Mouse (Mus musculus) right cerebral cortex, postnatal 36 days (tissue): ENCODE data around the gene Stau1.
"Not testable (repeated sequence)": the region's sequence is repeated elsewhere in the genome, so short reads cannot be mapped to it uniquely, and the experiment has no call there.

ENCODE experiments used
- DNase-seq, 2 experiments: peaks; one replicate each; pipeline ENCODE4 v3.0.0; 2022; ENCODE audit warnings: low spot score in 2 of 2, mixed read lengths in 1 of 2

Gene Stau1

DNA sequence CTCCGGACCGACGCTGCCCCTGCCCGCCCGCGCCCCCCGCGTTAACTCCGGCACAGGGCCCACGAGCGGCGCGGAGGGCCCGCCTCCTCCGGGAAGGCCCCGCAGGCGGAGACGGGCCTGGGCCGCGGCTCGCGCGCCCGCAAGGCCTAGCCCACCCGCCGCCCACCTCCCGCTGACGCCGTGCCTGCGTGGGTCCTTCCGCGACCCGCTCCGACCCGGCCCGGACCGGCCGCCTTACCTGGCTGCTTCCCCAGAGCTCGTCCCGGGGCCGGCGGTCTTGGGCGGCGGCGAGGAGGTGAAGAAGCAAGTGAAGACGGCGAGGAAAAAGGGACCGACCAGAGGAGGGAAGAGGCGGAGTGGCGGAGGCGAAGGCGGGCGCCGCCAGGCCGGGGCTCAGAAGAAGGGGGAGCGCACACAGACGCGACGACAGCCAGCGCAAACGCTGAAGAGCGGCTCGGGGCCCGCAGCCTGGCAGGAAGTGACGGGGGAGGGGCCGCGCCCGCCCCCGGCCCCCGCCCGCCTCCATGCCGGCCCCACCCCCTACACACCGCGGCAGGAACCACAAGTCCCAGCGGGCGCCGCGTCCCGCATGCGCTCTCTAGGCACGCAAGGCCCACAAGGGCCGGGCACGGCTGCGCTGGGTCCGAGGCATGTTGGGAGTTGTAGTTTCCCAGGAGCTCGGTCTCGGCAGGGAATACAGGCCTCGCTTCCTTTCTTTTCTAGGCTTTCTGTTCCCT is at the start of gene Stau1:
Gene Stau1 (minus strand): TSS at position 504 of the 737 bp plus-strand sequence.
- DNase-seq = peak; percentile 95 to 96

DNA sequence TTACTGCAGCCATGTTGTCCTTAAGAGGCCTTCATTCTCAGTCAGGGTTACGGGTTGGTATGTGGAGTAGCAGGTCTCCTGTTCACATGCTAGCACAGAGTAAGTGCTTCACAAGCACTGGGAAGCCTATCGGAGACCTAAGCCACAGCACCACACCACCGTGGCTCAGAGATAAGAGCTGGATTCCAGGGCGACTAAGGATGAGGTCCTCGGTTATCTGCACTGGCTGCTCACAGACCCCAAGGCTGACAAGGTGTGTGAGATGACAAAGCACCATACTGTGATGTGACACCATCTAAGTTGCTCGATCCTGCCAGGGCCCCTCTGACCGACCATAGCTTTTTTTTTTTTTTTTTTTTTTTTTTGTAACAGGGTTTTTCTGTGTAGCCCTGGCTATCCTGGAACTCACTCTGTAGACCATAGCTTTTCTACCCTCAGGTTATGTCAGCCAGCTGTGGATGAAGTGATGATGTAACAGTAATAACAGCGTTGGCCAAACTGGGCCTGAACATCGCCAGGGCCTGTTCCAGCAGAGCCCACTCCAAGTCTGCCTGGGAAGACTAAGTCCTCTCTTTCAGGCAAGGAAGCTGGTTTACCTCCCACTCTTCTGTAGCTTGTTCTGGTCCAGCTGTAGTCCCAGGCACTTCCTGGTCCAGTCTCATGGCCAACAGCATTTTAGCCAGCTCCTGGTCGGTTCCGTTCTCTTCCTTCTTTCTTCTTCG is 47.5 kb upstream of the Stau1 start:
- DNase-seq = no peak

DNA sequence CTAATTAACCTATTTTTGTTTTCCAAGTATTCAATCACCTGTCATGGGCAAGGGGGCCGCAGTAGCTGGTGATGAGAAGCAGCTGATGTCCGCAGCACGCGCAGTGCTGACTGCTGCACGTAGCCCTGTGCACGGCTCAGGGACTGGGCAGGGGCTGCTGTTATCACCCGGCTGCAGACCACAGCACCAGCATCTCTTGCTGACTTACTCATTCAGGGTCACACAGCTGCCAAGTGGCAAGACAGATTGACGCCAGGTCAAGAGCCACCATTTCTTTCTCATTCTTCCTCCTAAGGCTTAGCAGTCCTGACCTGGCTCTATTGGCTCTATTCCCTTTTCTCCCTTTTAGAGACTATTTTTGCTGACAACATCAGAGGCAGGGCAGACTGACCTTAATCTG is 43.3 kb upstream of the Stau1 start:
- no peak for DNase-seq

DNA sequence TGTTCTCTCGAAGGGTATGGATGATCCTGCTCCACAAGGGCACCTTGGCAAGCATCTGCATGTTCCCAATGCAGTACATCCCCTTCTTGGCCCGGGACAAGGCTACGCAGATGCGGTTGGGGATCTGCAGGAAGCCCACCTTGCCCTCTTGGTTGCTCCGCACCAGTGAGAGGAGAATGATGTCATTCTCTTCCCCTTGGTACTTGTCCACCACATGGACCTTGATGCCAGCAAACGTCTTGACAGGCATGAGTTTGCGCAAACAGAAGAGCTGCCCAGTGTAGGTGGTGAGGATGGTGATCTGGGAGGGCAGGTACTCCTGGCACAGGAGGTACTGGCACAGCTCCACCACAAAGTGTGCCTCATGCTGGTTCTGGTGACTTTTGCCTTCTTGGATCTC is 42.6 kb upstream of the Stau1 start:
- DNase-seq = no peak

DNA sequence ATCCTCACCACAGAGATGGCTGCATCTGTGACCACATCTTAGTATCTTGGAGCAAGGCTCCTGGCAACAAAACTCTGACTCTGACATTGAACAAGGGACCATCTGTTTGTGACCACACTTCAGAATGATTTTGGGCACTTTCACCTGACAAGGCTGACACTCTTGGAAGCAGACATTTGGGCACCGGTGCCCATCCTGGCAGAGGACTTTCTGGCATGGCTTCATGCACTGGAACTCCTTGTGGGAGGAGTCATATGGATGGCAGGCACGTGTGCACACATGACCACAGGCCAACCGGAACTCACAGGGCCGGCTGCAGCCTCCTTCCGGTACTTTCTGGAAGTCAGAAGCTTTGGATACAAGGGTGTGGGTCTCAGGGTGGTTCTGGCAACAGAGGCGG is 42.2 kb upstream of the Stau1 start:
- DNase-seq = no peak

DNA sequence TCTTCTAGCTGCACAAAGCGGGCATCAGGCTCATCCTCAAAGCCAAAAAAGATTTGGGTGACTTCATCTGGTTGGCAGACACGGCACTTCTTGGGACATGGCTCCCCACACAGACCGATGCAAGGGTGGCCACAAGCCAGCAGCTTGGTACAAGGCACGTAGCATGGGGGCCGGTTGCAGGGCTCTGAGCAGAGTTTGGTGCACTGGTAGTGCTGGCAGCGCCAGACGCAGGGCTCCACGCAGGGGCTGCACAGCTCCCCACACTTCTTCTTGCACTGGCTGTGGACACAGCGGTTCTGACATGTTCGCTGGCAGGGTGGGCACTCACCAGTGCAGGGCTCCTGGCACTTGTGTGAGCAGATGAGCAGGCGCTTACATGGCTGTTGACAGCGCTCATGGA is 41.6 kb upstream of the Stau1 start:
- no peak for DNase-seq

DNA sequence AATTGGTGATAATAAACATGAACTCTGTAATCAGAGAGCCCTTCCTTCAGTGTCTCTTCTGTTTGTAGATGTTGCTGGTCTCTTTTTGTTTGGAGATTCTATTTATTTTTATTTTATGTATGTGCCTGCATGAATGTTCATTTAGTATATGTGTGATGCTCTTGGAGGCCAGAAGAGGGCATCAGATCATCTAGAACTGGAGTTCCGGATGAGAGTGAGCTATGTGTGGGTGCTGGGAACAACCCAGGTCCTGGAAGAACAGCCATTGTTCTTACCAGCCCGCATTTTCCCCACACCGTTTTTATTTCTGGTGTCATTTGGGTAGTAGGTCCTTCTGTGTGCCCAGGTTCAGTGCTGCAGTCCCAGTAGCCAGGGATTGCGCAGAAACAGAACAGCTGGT is 34.4 kb upstream of the Stau1 start:
- DNase-seq = no peak

DNA sequence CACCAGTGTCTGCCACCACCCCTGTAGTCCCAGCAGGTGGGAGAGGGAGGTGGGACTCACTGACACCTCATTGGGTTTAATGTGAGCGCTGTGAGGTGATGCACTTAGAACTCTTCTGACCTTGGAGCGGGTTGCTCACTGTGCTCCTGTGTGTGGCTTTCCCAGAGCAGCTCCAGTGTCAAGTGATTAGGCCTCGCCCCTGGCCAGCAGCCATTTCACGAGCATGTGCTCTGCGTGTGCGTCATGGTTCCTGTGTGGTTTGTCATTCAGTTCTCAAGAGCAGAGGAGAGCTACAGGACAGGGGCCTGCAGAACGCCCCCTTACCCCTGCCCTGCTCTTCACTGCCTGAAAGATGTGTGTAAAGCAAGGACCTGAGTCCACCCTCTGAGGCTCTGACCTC is 32.5 kb upstream of the Stau1 start:
- DNase-seq = no peak

DNA sequence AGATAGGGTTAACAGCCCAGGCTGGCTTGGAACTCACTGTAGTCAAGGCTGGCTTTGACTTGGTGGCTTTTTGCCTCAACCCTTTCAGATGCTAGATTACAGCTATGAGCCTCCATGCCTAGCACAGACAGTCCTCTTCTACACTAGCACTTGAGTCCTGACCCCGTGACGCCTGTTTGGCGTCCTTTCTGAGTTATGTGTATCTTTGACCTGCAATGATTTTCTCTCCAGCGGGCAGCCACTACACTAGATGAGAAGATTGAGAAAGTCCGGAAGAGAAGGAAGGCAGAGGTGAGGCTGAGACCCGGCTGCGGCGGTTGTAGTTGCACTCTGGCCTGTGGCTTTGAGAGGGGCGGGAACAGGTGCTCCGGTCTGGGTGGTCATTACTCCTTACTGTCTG is 23.3 kb upstream of the Stau1 start:
- DNase-seq = no peak

DNA sequence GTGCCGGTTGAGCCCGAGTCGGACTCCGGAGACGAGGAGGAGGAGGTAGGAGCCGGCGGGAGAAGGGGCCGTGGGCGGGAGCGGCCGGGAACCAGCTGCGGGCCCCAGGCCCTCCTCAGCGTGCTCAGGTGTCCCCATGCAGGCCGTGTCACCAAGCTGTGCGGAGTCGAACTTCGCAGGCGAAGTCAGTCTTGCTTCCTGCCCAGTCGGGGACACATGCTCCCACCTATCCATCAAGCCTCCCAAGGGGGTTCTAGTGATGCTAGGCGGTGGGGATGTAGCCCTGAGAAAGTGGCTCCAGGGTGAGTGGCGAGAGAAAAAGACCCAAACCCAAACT is 19.3 kb upstream of the Stau1 start:
- no peak for DNase-seq

DNA sequence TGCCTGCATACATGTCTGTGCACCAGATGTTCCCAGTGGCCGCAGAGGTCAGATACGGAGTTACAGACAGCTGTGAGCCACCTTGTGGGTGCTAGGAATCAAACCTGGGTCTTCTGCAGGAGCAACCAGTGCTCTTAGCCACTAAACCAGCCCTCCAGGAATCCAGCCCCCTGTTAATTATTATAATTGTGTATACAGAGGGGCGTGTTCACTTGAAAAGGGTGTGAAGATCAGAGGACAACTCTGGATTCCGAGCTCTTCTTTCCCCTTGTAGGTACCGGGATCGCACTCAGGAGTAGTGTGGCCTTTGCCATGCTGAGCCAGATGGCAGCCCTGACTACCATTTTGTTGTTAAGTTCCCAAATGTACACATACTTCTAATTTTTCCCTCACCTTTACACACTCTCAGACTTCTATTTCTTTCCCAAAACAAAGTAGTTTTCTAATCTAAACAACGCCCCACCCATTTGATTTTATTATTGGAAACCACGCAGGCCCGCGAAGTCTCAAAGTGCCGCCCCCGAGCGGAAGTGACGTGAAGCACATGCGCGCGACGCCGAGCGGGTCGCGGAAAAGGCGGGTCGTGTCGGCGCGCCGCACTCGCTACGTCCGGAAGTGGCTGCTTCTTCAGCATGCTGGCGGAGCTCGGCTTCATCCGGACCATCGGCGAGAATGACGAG is 18.7 kb upstream of the Stau1 start, which contains the start of gene Ddx27:
Gene Ddx27 (plus strand): TSS at position 492 of the 680 bp plus-strand sequence.
- DNase-seq = peak; percentile 89

DNA sequence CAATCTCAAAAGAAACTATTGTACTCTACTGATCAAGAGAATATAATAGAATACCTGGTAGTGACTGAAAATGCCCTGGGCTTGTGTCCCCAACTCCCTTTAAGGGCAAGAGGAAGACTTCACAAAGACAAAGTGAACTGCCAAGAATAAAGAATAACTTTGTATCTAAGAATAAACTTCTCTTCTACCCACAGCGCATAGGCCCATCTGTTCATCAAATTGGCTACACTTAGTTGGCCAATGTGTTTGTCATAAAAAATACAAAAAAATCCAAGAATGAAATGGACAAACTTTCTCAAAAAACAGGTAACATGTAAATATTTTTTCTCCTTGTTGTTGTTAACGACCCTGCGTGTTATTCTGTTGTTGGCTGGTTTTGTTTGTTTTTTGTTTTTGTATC is 14.4 kb upstream of the Stau1 start:
- no peak for DNase-seq

DNA sequence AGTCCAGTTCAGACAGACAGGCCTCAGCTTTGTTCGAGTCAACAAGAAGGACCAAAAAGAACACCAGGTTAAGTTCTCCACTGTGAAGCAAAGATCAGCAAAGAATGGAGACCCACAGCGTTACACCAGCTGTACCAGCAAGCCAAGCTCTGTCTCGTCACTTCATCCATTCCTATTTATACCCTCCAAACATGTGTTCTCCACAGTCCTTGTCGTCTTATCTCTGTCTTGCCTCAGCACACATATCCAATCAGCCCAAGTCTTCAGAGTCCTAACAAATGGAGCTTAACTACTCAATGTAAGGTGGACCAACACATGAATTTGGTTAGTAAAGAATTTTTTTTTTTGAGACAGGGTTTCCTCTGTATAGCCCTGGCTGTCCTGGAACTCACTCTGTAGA is 13.4 kb upstream of the Stau1 start:
- DNase-seq = no peak

DNA sequence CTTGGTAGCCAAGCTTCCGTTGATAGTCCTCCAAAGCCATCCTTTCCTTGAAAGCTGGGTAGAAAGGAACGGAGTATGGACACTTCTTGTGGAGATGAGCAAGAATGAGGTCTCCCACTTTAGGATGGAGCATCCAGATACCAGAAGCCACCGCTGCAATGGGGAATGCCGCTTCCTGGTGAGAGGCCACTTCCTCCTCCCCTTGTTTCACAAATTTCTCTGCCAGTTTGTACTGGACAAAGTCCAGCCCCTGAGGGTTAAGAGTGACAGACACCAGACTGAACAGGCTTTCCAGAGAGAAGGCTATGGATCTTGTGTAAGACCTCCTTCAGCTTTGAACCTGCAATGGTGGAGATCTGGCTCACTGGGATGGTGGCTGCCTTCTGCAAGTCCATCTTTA is 11.5 kb upstream of the Stau1 start:
- not testable (repeated sequence) for DNase-seq

DNA sequence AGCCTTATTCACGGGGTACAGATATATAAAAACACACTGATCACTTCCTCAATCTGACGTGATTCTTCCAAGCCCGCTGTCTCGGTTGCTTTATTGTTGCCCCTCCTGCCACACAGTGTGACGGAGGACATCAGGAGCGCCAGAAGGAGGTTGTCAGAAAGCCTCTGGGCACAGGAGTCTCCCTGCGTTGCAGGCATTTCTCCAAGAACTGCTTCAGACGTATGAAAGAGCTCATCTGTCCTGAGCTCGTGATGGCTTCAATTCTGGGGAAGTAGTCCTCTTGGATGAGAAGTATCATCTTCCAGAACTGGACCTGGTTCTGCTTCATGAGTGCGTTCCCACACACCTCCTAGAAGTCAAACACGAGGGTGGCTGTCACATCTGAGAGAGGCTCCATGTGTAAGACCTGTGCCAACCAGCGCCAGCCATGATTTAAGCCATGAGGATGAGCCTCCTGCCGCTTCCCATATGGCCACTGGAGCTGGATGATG is 10.9 kb upstream of the Stau1 start:
- peak in 1 of 2 experiments; percentile 13 for DNase-seq

DNA sequence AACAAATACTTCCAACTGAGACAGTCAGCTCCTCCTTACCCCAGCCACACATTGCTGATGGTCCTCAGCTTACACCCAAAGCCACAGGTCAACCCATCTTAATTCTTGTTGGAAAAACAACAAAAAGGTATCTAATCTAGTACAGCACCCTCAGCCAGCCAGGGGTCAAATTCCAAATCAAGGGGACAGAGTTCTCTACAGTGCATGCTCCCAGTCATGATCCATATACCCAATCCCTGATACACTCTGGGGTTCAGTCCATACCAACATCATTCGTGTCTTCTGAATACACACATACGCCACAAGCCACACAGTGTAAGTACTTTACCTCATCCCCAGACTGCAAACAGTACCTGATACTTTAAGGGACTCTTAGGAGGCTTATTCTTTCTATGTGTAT is 10.3 kb upstream of the Stau1 start:
- DNase-seq = no peak

DNA sequence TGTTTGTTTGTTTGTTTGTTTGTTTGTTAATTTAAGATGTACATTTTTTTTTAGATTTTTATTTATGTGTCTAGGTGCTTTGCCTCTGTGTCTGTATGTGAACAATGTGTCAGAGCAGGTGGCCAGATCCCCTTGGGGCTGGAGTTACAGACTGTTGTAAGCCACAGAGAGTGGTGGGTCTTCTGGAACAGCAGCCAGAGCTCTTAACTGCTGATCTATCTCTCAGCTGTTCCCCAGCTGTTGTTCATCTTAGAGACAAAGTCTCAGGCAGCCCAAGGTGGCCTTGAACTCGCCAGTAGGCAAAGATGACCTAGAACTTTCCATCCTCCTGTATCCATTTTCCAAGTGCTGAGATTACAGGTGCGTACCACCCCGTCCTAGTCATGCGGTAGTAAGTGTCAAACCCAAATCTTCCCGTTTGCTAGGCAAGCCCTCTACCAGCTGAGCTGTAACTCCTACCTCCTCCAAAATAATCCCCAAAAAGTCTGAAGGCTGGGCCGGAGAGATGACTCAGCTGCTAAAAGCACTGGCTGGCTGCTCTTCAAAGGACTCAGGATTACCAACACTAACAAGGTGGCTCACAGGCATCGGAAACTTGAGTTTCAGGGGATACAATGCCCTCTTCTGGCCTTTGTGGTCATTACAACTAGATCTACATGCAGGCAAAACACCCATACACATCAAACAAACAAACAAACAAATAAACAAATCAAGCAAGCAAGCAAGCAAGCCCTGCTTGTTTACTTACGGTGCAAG is 8.2 kb upstream of the Stau1 start:
- DNase-seq = peak; percentile 46 to 69

DNA sequence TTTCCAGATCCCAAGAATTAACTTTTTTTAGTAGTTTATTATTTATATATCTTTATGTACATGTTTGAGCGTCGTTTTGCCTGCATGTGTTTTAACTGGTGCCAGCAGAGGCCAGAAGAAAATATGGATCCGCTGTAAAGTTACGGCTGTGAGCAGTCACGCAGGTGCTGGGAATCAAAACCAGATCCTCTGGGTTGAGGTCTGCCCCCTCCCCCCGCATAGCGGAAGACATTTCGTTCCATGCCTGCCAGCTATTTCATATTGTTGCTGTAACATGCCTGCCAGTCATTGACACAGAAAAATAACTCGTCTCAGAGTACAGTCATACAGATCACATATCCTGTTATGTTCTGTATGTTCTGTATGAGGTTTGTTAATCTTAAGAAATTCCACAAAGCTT is 5.4 kb upstream of the Stau1 start:
- no peak for DNase-seq

DNA sequence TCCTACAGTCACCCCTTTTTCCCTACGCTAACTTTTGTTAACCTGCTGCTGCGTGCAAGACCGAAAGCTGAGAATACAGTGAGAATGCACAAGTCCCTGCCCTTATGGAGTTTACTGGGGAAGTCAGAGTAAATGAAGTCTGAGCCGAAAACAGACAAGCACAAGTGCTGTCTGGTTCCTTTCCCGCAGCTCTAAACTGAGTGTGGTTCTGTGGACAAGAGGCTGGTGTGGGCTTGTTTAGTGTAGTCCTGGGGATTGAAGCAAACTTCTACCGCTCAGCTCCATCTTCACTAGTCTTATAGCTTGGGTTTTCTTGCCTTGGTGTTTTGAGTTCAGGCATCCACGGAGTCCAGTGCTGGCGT is 415 bp upstream of the Stau1 start:
- DNase-seq = no peak

DNA sequence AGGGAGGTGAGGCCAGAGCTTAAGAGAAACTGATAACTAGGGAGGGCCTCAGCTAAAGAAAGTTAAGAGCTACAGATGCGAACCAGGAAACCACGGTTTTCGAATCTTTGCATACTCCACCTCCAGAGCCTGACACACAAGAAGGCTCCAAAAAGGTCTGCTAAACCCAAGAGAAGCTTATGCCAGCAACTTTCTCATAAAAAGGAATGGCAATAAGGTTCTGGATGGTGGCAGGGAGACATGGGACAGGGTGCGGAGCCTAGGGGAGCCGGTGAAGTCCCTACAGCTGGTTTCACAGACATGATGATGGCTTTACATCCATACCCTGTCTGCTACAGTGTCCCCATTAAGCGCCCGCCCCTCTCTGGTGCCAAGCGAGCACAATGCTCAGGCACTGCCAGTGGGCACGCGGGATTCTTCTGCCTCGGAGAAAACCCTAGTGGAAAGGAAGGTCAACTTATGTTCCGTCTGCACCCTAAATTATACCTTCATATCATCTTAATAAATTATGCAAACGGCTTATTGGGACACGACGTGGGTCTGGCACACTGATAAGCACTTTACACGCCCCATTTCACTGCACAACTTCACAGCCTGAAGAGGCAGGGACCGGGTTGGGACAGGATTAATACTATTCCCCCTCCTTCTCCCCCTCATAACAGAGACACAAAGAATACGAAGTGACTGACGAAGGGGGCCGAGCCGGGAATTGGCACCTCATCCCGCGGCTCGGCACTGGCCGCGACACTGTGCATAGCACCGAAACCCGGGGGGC is 891 bp downstream of the Stau1 start:
- DNase-seq = peak in 1 of 2 experiments; percentile 16

DNA sequence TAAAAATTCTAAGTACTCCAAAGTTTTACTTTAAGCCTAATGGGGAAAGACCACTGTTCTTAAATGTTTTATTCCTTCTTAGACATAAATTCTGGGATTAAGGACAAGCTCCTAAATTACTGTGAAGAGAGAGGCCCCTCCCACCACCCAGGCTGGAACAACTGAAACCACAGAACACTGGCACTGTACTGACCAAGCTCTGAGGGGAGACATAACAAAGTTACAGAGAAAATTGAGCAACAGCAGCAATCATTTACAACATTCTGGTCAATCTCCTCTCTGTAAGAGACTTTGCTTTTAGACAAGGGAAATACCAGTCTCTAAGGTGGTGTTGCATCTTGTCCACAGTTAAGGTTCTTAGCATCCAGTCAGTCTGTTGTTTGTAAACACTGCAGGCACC is 4.2 kb downstream of the Stau1 start:
- no peak for DNase-seq
